Mouse (Mus musculus) limb, embryonic 15.5 days (tissue): ENCODE data around the gene Utp4. TPM values are rescaled to one million over a fixed set of nuclear protein-coding genes. Genes with fewer than 3 reads are reported as not detected.
A peak's percentile ranks its signal among the peaks of the same experiment; 100 is the strongest.
"Not testable (repeated sequence)": the region's sequence is repeated elsewhere in the genome, so short reads cannot be mapped to it uniquely, and the experiment has no call there.

Experiments
- ATAC-seq: fragments of 200-750 bp; cut with Nextera tagmentation; 2 replicates; pipeline ENCODE4 v1.8.0; 2017; ENCODE audit warnings: low read depth, moderate TSS enrichment; ENCODE audit not compliant: insufficient number of reproducible peaks, low FRiP score, low TSS enrichment
- H3K27ac ChIP-seq: fragments of 300-500 bp; sonication (generic); 2 replicates; pipeline ENCODE4 v1.5.1; 2015; ENCODE audit warnings: moderate library complexity, mild to moderate bottlenecking, inconsistent platforms
- H3K27me3 ChIP-seq: fragments of 300-500 bp; sonication (generic); 2 replicates; pipeline ENCODE4 v1.6.1; 2015; ENCODE audit warnings: inconsistent platforms
- H3K36me3 ChIP-seq: fragments of 300-500 bp; sonication (generic); 2 replicates; pipeline ENCODE4 v1.6.1; 2015; ENCODE audit warnings: inconsistent platforms
- H3K4me1 ChIP-seq: fragments of 300-500 bp; sonication (generic); 2 replicates; pipeline ENCODE4 v1.6.1; 2015; ENCODE audit warnings: inconsistent platforms
- H3K4me2 ChIP-seq: fragments of 300-500 bp; sonication (generic); 2 replicates; pipeline ENCODE4 v1.6.1; 2015; ENCODE audit warnings: mild to moderate bottlenecking, inconsistent platforms
- H3K4me3 ChIP-seq: fragments of 300-500 bp; sonication (generic); 2 replicates; pipeline ENCODE4 v1.5.1; 2015; ENCODE audit warnings: mild to moderate bottlenecking, inconsistent platforms
- H3K9ac ChIP-seq: fragments of 300-500 bp; sonication (generic); 2 replicates; pipeline ENCODE4 v1.6.1; 2015; ENCODE audit warnings: inconsistent platforms
- H3K9me3 ChIP-seq: fragments of 300-500 bp; sonication (generic); 2 replicates; pipeline ENCODE4 v1.6.1; 2016; ENCODE audit warnings: inconsistent platforms
- WGBS: fragments of 180-500 bp; shearing (Covaris S2); methylation state at CpG from one replicate; pipeline ENCODE4 v1.1.7; 2015; 5-methylcytosine and 5-hydroxymethylcytosine counted together
- polyA plus RNA-seq: library from polyadenylated mRNA; unstranded; fragments of >200 nt; fragmentation: Nextera tagmentation; extraction: Ambion mirVana; gene quantifications from 2 replicates; pipeline ENCODE4 v1.2.1, GENCODE M21; 2015

Utp4 gene
- polyA plus RNA-seq, 1 experiment from 2014 or later: 64.0 TPM

- Histone ChIP-seq H3K27me3 (no peaks in the 10 kb centered on the region), H3K4me3 (no peak overlapping the region), H3K9me3 (no peaks in the 10 kb centered on the region), H3K4me1 (no peaks in the 10 kb centered on the region), H3K27ac (no peak overlapping the region), H3K4me2 (no peak overlapping the region), H3K36me3 (peaks cover 76% of the 10 kb centered on the region), H3K9ac (no peak overlapping the region)
- WGBS: 86% methylated on average over 8 of the region's 8 CpGs
- ATAC-seq: no peak
These were observed 13.2 kb upstream of the Utp4 start for GRCm38 (mm10) chr8:106880121-106880707.

GRCm38 (mm10) chr8:106884094-106884493, 9.3 kb upstream of the Utp4 start:
- not testable (repeated sequence) for H3K4me2 ChIP-seq, H3K27ac ChIP-seq, H3K4me1 ChIP-seq, H3K27me3 ChIP-seq, ATAC-seq, H3K9me3 ChIP-seq, H3K4me3 ChIP-seq, H3K9ac ChIP-seq
- 95% methylated on average over 11 of the region's 11 CpGs for WGBS
- H3K36me3 ChIP-seq: peaks cover 70% of the 10 kb centered on the region

- H3K27me3 ChIP-seq, H3K27ac ChIP-seq, H3K9me3 ChIP-seq, ATAC-seq, H3K4me1 ChIP-seq, H3K4me2 ChIP-seq, H3K4me3 ChIP-seq, H3K9ac ChIP-seq: not testable (repeated sequence)
- 94% methylated on average over 4 of the region's 4 CpGs for WGBS
- peaks cover 62% of the 10 kb centered on the region for H3K36me3 ChIP-seq
These were observed 8.5 kb upstream of the Utp4 start for GRCm38 (mm10) chr8:106884826-106885400.

GRCm38 (mm10) chr8:106887336-106888189, 5.9 kb upstream of the Utp4 start:
- H3K4me2 ChIP-seq: no peak overlapping the region
- H3K4me1 ChIP-seq: peaks cover 7% of the 10 kb centered on the region
- H3K4me3 ChIP-seq: no peak overlapping the region
- peaks cover 41% of the 10 kb centered on the region for H3K36me3 ChIP-seq
- no peaks in the 10 kb centered on the region for H3K27me3 ChIP-seq
- H3K9me3 ChIP-seq: no peaks in the 10 kb centered on the region
- ATAC-seq: no peak
- no peak overlapping the region for H3K27ac ChIP-seq
- 46% methylated on average over 5 of the region's 5 CpGs for WGBS
- H3K9ac ChIP-seq: no peak overlapping the region

GRCm38 (mm10) chr8:106888803-106889202, 4.6 kb upstream of the Utp4 start:
- Histone ChIP-seq H3K4me2 (no peak overlapping the region), H3K36me3 (peaks cover 30% of the 10 kb centered on the region), H3K27ac (no peak overlapping the region), H3K4me3 (no peak overlapping the region), H3K27me3 (no peaks in the 10 kb centered on the region), H3K9ac (no peak overlapping the region), H3K9me3 (no peaks in the 10 kb centered on the region), H3K4me1 (peaks cover 7% of the 10 kb centered on the region)
- 80% methylated on average over 3 of the region's 3 CpGs for WGBS
- ATAC-seq: no peak

GRCm38 (mm10) chr8:106892210-106892805, 1.1 kb upstream of the Utp4 start:
- H3K27ac ChIP-seq: peak overlapping the region; percentile 95
- no peaks in the 10 kb centered on the region for H3K27me3 ChIP-seq
- peak overlapping the region; percentile 91 for H3K9ac ChIP-seq
- H3K36me3 ChIP-seq: peaks cover 22% of the 10 kb centered on the region
- peak overlapping the region; percentile 95 for H3K4me3 ChIP-seq
- WGBS: under 1% methylated on average over 15 of the region's 15 CpGs
- H3K9me3 ChIP-seq: no peaks in the 10 kb centered on the region
- peaks cover 13% of the 10 kb centered on the region for H3K4me1 ChIP-seq
- peak overlapping the region; percentile 62 for H3K4me2 ChIP-seq
- no peak for ATAC-seq

GRCm38 (mm10) chr8:106892806-106893451, 507 bp upstream of the Utp4 start:
- Histone ChIP-seq H3K4me1 (peaks cover 13% of the 10 kb centered on the region), H3K4me2 (peak overlapping the region; percentile 62), H3K27me3 (no peaks in the 10 kb centered on the region), H3K9ac (peak overlapping the region; percentile 91), H3K36me3 (peaks cover 28% of the 10 kb centered on the region), H3K27ac (peak overlapping the region; percentile 95), H3K9me3 (no peaks in the 10 kb centered on the region), H3K4me3 (peak overlapping the region; percentile 95)
- peak; percentile 67 for ATAC-seq
- 3% methylated on average over 49 of the region's 57 CpGs for WGBS

GRCm38 (mm10) chr8:106899473-106899872, 6.0 kb downstream of the Utp4 start:
- H3K9ac ChIP-seq: no peak overlapping the region
- H3K36me3 ChIP-seq: peaks cover 90% of the 10 kb centered on the region
- H3K4me2 ChIP-seq: no peak overlapping the region
- 83% methylated on average over 5 of the region's 5 CpGs for WGBS
- no peaks in the 10 kb centered on the region for H3K27me3 ChIP-seq
- no peak for ATAC-seq
- H3K4me1 ChIP-seq: peaks cover under 1% of the 10 kb centered on the region; the same call in 1 of the 2 replicates
- H3K9me3 ChIP-seq: no peaks in the 10 kb centered on the region
- no peak overlapping the region for H3K4me3 ChIP-seq
- H3K27ac ChIP-seq: no peak overlapping the region

GRCm38 (mm10) chr8:106905727-106906480, 12.5 kb downstream of the Utp4 start:
- H3K4me1 ChIP-seq: no peaks in the 10 kb centered on the region
- H3K9me3 ChIP-seq: no peaks in the 10 kb centered on the region
- H3K27me3 ChIP-seq: no peaks in the 10 kb centered on the region
- peaks cover 80% of the 10 kb centered on the region for H3K36me3 ChIP-seq
- no peak for ATAC-seq
- H3K9ac ChIP-seq: no peak overlapping the region
- 90% methylated on average over 17 of the region's 17 CpGs for WGBS
- H3K4me3 ChIP-seq: no peak overlapping the region
- H3K27ac ChIP-seq: no peak overlapping the region
- no peak overlapping the region for H3K4me2 ChIP-seq

GRCm38 (mm10) chr8:106906635-106907034, 13.2 kb downstream of the Utp4 start:
- no peak overlapping the region for H3K9ac ChIP-seq
- WGBS: 94% methylated on average over 6 of the region's 6 CpGs
- no peaks in the 10 kb centered on the region for H3K9me3 ChIP-seq
- ATAC-seq: no peak
- H3K4me2 ChIP-seq: no peak overlapping the region
- no peak overlapping the region for H3K4me3 ChIP-seq
- peaks cover 78% of the 10 kb centered on the region for H3K36me3 ChIP-seq
- no peaks in the 10 kb centered on the region for H3K27me3 ChIP-seq
- no peaks in the 10 kb centered on the region for H3K4me1 ChIP-seq
- H3K27ac ChIP-seq: no peak overlapping the region

GRCm38 (mm10) chr8:106907450-106907849, 14.0 kb downstream of the Utp4 start:
- WGBS: 90% methylated on average over 6 of the region's 6 CpGs
- no peak overlapping the region for H3K9ac ChIP-seq
- no peaks in the 10 kb centered on the region for H3K27me3 ChIP-seq
- H3K4me1 ChIP-seq: no peaks in the 10 kb centered on the region
- ATAC-seq: no peak
- peaks cover 77% of the 10 kb centered on the region for H3K36me3 ChIP-seq
- no peak overlapping the region for H3K27ac ChIP-seq
- no peak overlapping the region for H3K4me2 ChIP-seq
- H3K4me3 ChIP-seq: no peak overlapping the region
- H3K9me3 ChIP-seq: no peaks in the 10 kb centered on the region
